ENCODE assay signal across 9 mouse cellular contexts in the genomic region with DNA sequence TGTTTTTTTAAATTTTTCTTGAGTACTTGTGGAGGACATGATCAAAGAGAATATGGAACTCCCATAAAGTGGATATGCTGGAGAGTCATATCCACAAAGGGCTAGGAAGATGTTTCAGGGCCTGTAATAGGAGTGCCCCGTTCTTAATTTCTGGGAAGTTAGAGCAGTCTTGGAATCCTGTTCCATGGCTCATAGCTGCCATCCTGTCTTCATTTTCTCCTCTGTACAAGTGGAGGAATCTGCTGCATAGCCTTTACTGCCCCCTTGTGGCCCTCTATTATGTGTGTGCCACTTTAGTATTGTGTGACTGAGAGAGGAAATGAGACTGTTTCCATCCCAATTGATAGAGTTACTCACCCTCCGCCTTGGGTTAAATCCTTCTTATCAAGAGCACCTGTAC.
DNase-seq lines count a peak whose midpoint lies in the region; ATAC-seq lines count a peak whose summit lies in the region.
"Had no signal": no experiment of that assay in that cellular context is flagged by ENCODE, and none has a peak within 500 bp of the region (broad histone marks: within the 10 kb centered on the region; RNA-seq: fewer than 3 reads in every experiment).

No protein-coding gene starts in this region.

- H3K27me3 ChIP-seq in heart, embryonic 11.5 days (ENCODE audit: control insufficient read depth, insufficient read depth, low read length), result no peaks in the 10 kb centered on the region
- no peaks in the 10 kb centered on the region for H3K27me3 ChIP-seq in hindbrain, embryonic 11.5 days (ENCODE audit: control insufficient read depth, insufficient read depth, low read length)
- H3K27me3 ChIP-seq in midbrain, embryonic 16.5 days (ENCODE audit: control insufficient read depth, insufficient read depth, low read depth, low read length), result no peaks in the 10 kb centered on the region
- H3K27me3 ChIP-seq: megakaryocyte, embryonic 14.5 days had no signal

- DNase-seq in heart, adult 18-20 months, result peak; percentile 63 to 83
- DNase-seq in adipocyte (ENCODE audit: low spot score), result peak; percentile 89
- peak; percentile 85 for DNase-seq in embryo, embryonic 10 days (ENCODE audit: low spot score)
- DNase-seq in hindbrain, embryonic 11.5 days (ENCODE audit: low spot score), result peak; percentile 85
- DNase-seq in left cerebral cortex, adult 8-10 months (ENCODE audit: low spot score in 2 of 2), result peak; percentile 26 to 29
- DNase-seq in testis, postnatal 14 days (ENCODE audit: low spot score), result peak; percentile 20

- no peak overlapping the region for H3K9ac ChIP-seq in heart, embryonic 11.5 days (ENCODE audit: low read depth, low read length)
- H3K9ac ChIP-seq in hindbrain, embryonic 11.5 days (ENCODE audit: low read depth, low read length), result no peak overlapping the region
- H3K9ac ChIP-seq in midbrain, embryonic 16.5 days (ENCODE audit: low read depth, low read length), result no peak overlapping the region

- 40% methylated on average over 2 of the region's 2 CpGs for WGBS in heart, embryonic 11.5 days (ENCODE audit: insufficient replicate concordance)
- WGBS in hindbrain, embryonic 11.5 days, result 45% methylated on average over 2 of the region's 2 CpGs
- WGBS in midbrain, embryonic 16.5 days, result 40% methylated on average over 2 of the region's 2 CpGs

- no peak overlapping the region for H3K4me3 ChIP-seq in heart, embryonic 11.5 days (ENCODE audit: low read depth, low read length)
- H3K4me3 ChIP-seq in hindbrain, embryonic 11.5 days (ENCODE audit: low read depth, low read length), result no peak overlapping the region
- H3K4me3 ChIP-seq in midbrain, embryonic 16.5 days (ENCODE audit: low read depth, low read length), result no peak overlapping the region
- H3K4me3 ChIP-seq: megakaryocyte, embryonic 14.5 days had no signal

- no peaks in the 10 kb centered on the region for H3K4me1 ChIP-seq in heart, embryonic 11.5 days (ENCODE audit: control insufficient read depth, insufficient read depth, low read length)
- H3K4me1 ChIP-seq in hindbrain, embryonic 11.5 days (replicated peaks; ENCODE audit: control insufficient read depth, insufficient read depth, low read length), result no peaks in the 10 kb centered on the region
- no peaks in the 10 kb centered on the region for H3K4me1 ChIP-seq in midbrain, embryonic 16.5 days (ENCODE audit: control insufficient read depth, insufficient read depth, low read length)
- H3K4me1 ChIP-seq: megakaryocyte, embryonic 14.5 days had no signal

- H3K36me3 ChIP-seq in heart, embryonic 11.5 days (ENCODE audit: control insufficient read depth, insufficient read depth, low read length), result no peaks in the 10 kb centered on the region
- no peaks in the 10 kb centered on the region for H3K36me3 ChIP-seq in hindbrain, embryonic 11.5 days (ENCODE audit: control insufficient read depth, insufficient read depth, low read length)
- no peaks in the 10 kb centered on the region for H3K36me3 ChIP-seq in midbrain, embryonic 16.5 days (ENCODE audit: control insufficient read depth, insufficient read depth, low read length)

- ATAC-seq in heart, embryonic 11.5 days (replicated peaks; ENCODE audit: insufficient number of reproducible peaks, low FRiP score, low TSS enrichment), result no peak
- no peak for ATAC-seq in hindbrain, embryonic 11.5 days (ENCODE audit: low FRiP score)
- peak; percentile 81 for ATAC-seq in midbrain, embryonic 16.5 days

- H3K9me3 ChIP-seq in heart, embryonic 11.5 days (replicated peaks; ENCODE audit: control insufficient read depth, low read length), result no peaks in the 10 kb centered on the region
- H3K9me3 ChIP-seq in hindbrain, embryonic 11.5 days (ENCODE audit: control insufficient read depth, low read length), result no peaks in the 10 kb centered on the region
- no peaks in the 10 kb centered on the region for H3K9me3 ChIP-seq in midbrain, embryonic 16.5 days (replicated peaks; ENCODE audit: control insufficient read depth, low read length, poor library complexity, severe bottlenecking)
- H3K9me3 ChIP-seq: megakaryocyte, embryonic 14.5 days had no signal

- no peak overlapping the region for H3K4me2 ChIP-seq in heart, embryonic 11.5 days
- H3K4me2 ChIP-seq in hindbrain, embryonic 11.5 days (replicated peaks; ENCODE audit: low read depth, low read length), result no peak overlapping the region
- H3K4me2 ChIP-seq in midbrain, embryonic 16.5 days (ENCODE audit: low read length), result no peak overlapping the region

- H3K27ac ChIP-seq in heart, embryonic 11.5 days (ENCODE audit: low read depth, low read length), result no peak overlapping the region
- no peak overlapping the region for H3K27ac ChIP-seq in hindbrain, embryonic 11.5 days (ENCODE audit: low read depth, low read length)
- H3K27ac ChIP-seq in midbrain, embryonic 16.5 days (ENCODE audit: low read length), result no peak overlapping the region

Comparison
In these comparisons a context has a peak if more than half of its experiments do, and no peak if none do; other contexts are left out.
1. DNase-seq: peak in every context shown above with its lines; median percentile 89 in adipocyte; 85 in embryo, embryonic 10 days; 85 in hindbrain, embryonic 11.5 days; 73 in heart, adult 18-20 months; 28 in left cerebral cortex, adult 8-10 months; 20 in testis, postnatal 14 days.